In the genomic region with DNA sequence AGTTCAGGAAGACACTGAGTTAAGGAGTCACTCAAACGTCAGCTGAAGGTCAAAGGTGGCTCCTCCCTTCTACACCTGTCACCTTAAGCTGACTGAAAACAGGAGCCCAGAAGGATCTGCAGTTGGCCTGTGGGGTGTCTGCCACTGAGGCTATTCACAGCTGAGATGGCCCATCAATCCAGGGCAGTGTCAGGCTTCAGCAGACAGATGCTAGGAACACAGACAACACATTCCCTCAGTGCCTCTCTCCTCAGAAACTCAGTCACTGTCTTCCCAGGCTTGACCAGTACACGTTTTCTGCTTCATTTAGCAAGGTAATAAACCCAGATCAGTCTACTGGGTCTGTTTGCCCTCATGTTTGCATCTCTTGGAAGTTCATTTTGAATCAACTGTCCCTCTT, we compare ENCODE assay signal across 21 mouse cellular contexts.
DNase-seq lines count a peak whose midpoint lies in the region; ATAC-seq lines count a peak whose summit lies in the region.
"Had no signal": no experiment of that assay in that cellular context is flagged by ENCODE, and none has a peak within 500 bp of the region (broad histone marks: within the 10 kb centered on the region; RNA-seq: fewer than 3 reads in every experiment).

No protein-coding gene starts in this region.

- H3K4me3 ChIP-seq in kidney, embryonic 15.5 days (replicated peaks) = no peak overlapping the region
- H3K4me3 ChIP-seq: embryonic facial prominence, embryonic 12.5 days; embryonic facial prominence, embryonic 15.5 days; gastrocnemius, adult 2 months; hindbrain, embryonic 12.5 days; hindbrain, embryonic 15.5 days had no signal

- ATAC-seq in kidney, embryonic 15.5 days (replicated peaks; ENCODE audit: low FRiP score) = peak; percentile 80
- ATAC-seq: forebrain, embryonic 14.5 days; forebrain, postnatal 0 days had no signal

- WGBS in kidney, embryonic 15.5 days = 20% methylated on average over 2 of the region's 2 CpGs

- H3K27ac ChIP-seq in kidney, embryonic 15.5 days = no peak overlapping the region
- H3K27ac ChIP-seq: embryonic facial prominence, embryonic 12.5 days; embryonic facial prominence, embryonic 15.5 days; gastrocnemius, adult 2 months; hindbrain, embryonic 12.5 days; hindbrain, embryonic 15.5 days had no signal

- H3K4me1 ChIP-seq in kidney, embryonic 15.5 days = peaks cover 35% of the 10 kb centered on the region

- H3K9me3 ChIP-seq in kidney, embryonic 15.5 days (replicated peaks) = no peaks in the 10 kb centered on the region
- H3K9me3 ChIP-seq: embryonic facial prominence, embryonic 12.5 days; embryonic facial prominence, embryonic 15.5 days; hindbrain, embryonic 12.5 days; hindbrain, embryonic 15.5 days had no signal

- H3K36me3 ChIP-seq in kidney, embryonic 15.5 days = no peaks in the 10 kb centered on the region
- H3K36me3 ChIP-seq: embryonic facial prominence, embryonic 12.5 days; embryonic facial prominence, embryonic 15.5 days; hindbrain, embryonic 12.5 days; hindbrain, embryonic 15.5 days had no signal

- DNase-seq in embryo, embryonic 10 days (ENCODE audit: low spot score) = peak; percentile 47
- no peak for DNase-seq in embryo, embryonic 11 days
- DNase-seq in kidney, postnatal 10 days = no peak
- DNase-seq in kidney, postnatal 4 days = peak; percentile 11 to 17
- no peak for DNase-seq in kidney, postnatal 25 days
- DNase-seq: adrenal gland, postnatal 10 days; adrenal gland, postnatal 36 days; cerebellum, adult 18-20 months; cerebellum, adult 9-10 months; cerebellum, postnatal 14 days; forebrain, postnatal 0 days; gastrocnemius, adult 2 months; gastrocnemius, postnatal 14 days; heart, adult 11 months had no signal

- no peak overlapping the region for H3K4me2 ChIP-seq in kidney, embryonic 15.5 days
- H3K4me2 ChIP-seq: embryonic facial prominence, embryonic 12.5 days; embryonic facial prominence, embryonic 15.5 days; heart, embryonic 11.5 days; hindbrain, embryonic 12.5 days; hindbrain, embryonic 15.5 days had no signal

- no peak overlapping the region for H3K9ac ChIP-seq in kidney, embryonic 15.5 days
- H3K9ac ChIP-seq: embryonic facial prominence, embryonic 12.5 days; embryonic facial prominence, embryonic 15.5 days; forebrain, postnatal 0 days; hindbrain, embryonic 12.5 days; hindbrain, embryonic 15.5 days had no signal

- H3K27me3 ChIP-seq in kidney, embryonic 15.5 days = peaks cover 20% of the 10 kb centered on the region
- H3K27me3 ChIP-seq: hindbrain, embryonic 12.5 days; hindbrain, embryonic 15.5 days had no signal

Comparison
In these comparisons a context has a peak if more than half of its experiments do, and no peak if none do; other contexts are left out.
1. DNase-seq: peak in embryo, embryonic 10 days (single experiment) and kidney, postnatal 4 days (2 of 2); none in embryo, embryonic 11 days (single experiment), kidney, postnatal 10 days (single experiment) and kidney, postnatal 25 days (0 of 2).